Comparison of ENCODE assay signal across 10 mouse cellular contexts in the genomic region with DNA sequence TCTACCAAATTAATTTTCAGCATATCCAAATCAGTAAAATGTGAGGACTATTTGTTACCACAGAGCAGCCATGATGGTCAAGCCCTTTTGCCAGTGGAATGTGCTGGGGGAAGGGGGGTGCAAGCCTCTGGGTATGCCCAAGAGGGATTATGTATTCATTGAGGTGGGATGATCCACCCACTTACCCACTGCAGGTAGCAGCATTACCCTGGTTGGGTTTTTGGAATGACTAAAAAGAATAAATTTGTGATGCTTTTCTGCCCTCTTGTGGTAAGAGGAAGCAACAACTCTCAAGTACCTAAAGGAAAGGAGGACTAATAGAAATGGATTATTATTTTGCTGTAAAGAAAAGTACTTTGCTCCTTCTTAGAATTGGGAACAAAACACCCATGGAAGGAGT.
DNase-seq lines count a peak whose midpoint lies in the region; ATAC-seq and TF ChIP-seq lines count a peak whose summit lies in the region.
"Had no signal": no experiment of that assay in that cellular context is flagged by ENCODE, and none has a peak within 500 bp of the region (broad histone marks: within the 10 kb centered on the region; RNA-seq: fewer than 3 reads in every experiment).

No protein-coding gene starts in this region.

- no peaks in the 10 kb centered on the region for H3K9me3 ChIP-seq in forebrain, embryonic 11.5 days (ENCODE audit: control insufficient read depth, low read length)
- no peaks in the 10 kb centered on the region for H3K9me3 ChIP-seq in forebrain, embryonic 10.5 days
- no peaks in the 10 kb centered on the region for H3K9me3 ChIP-seq in lung, postnatal 0 days (ENCODE audit: low read length)

- no peak overlapping the region for H3K4me3 ChIP-seq in forebrain, embryonic 11.5 days (ENCODE audit: low read depth, low read length)
- H3K4me3 ChIP-seq in forebrain, embryonic 10.5 days: no peak overlapping the region
- H3K4me3 ChIP-seq in lung, postnatal 0 days (ENCODE audit: low read depth, low read length): no peak overlapping the region

- peak; percentile 71 for TF ChIP-seq CTCF in lung, postnatal 0 days (IDR thresholded peaks at IDR 0.05)

- no peaks in the 10 kb centered on the region for H3K36me3 ChIP-seq in forebrain, embryonic 11.5 days (ENCODE audit: control insufficient read depth, insufficient read depth, low read length)
- H3K36me3 ChIP-seq in forebrain, embryonic 10.5 days (replicated peaks): no peaks in the 10 kb centered on the region
- no peaks in the 10 kb centered on the region for H3K36me3 ChIP-seq in lung, postnatal 0 days (ENCODE audit: insufficient read depth, low read length)

- no peaks in the 10 kb centered on the region for H3K27me3 ChIP-seq in forebrain, embryonic 11.5 days (ENCODE audit: control insufficient read depth, insufficient read depth, low read length)
- no peaks in the 10 kb centered on the region for H3K27me3 ChIP-seq in forebrain, embryonic 10.5 days (ENCODE audit: poor library complexity, severe bottlenecking)
- no peaks in the 10 kb centered on the region for H3K27me3 ChIP-seq in lung, postnatal 0 days (replicated peaks; ENCODE audit: insufficient read depth, low read length)

- no peak overlapping the region for H3K9ac ChIP-seq in forebrain, embryonic 11.5 days (ENCODE audit: low read length)
- no peak overlapping the region for H3K9ac ChIP-seq in lung, postnatal 0 days (replicated peaks; ENCODE audit: low read depth)

- 0 out of 2 replicates have a peak, but pooled peaks have one; percentile 61 for ATAC-seq in forebrain, embryonic 11.5 days (replicated peaks; ENCODE audit: low FRiP score)
- no peak for ATAC-seq in lung, postnatal 0 days

- TF ChIP-seq EP300 in lung, postnatal 0 days (IDR thresholded peaks at IDR 0.05): no peak

- no peak overlapping the region for H3K4me2 ChIP-seq in forebrain, embryonic 11.5 days (ENCODE audit: low read depth, low read length, severe bottlenecking)
- no peak overlapping the region for H3K4me2 ChIP-seq in lung, postnatal 0 days (replicated peaks; ENCODE audit: low read depth, low read length)

- H3K27ac ChIP-seq in forebrain, embryonic 11.5 days (ENCODE audit: low read depth, low read length): no peak overlapping the region
- H3K27ac ChIP-seq in forebrain, embryonic 10.5 days: no peak overlapping the region
- no peak overlapping the region for H3K27ac ChIP-seq in lung, postnatal 0 days (ENCODE audit: low read length)

- no peak for DNase-seq in forebrain, embryonic 11.5 days (ENCODE audit: low spot score)
- DNase-seq in forebrain, embryonic 10.5 days (ENCODE audit: extremely low spot score, low spot score): no peak
- peak; percentile 72 for DNase-seq in lung, postnatal 0 days (ENCODE audit: low spot score)
- no peak for DNase-seq in lung, postnatal 25 days (ENCODE audit: low spot score)
- DNase-seq in embryo, embryonic 10 days (ENCODE audit: low spot score): peak; percentile 66
- peak; percentile 48 for DNase-seq in naive thymus-derived CD4-positive, alpha-beta T cell, adult 2 months (ENCODE audit: low read depth)
- no peak for DNase-seq in right cerebral cortex, adult 18-20 months
- no peak for DNase-seq in right cerebral cortex, postnatal 14 days
- DNase-seq: cerebellum, adult 18-20 months; right cerebral cortex, postnatal 25 days had no signal

- peaks cover 5% of the 10 kb centered on the region; the same call in 1 of the 2 replicates for H3K4me1 ChIP-seq in forebrain, embryonic 11.5 days (replicated peaks; ENCODE audit: control insufficient read depth, insufficient read depth, low read length)
- peaks cover 17% of the 10 kb centered on the region for H3K4me1 ChIP-seq in forebrain, embryonic 10.5 days
- H3K4me1 ChIP-seq in lung, postnatal 0 days (ENCODE audit: insufficient read depth, low read depth, low read length): no peaks in the 10 kb centered on the region

Comparison
In these comparisons a context has a peak if more than half of its experiments do, and no peak if none do; other contexts are left out.
1. DNase-seq: peak in lung, postnatal 0 days (single experiment), embryo, embryonic 10 days (single experiment) and naive thymus-derived CD4-positive, alpha-beta T cell, adult 2 months (single experiment); none in forebrain, embryonic 11.5 days (single experiment), forebrain, embryonic 10.5 days (single experiment), lung, postnatal 25 days (single experiment), right cerebral cortex, adult 18-20 months (single experiment) and right cerebral cortex, postnatal 14 days (single experiment).